8 mouse cellular contexts compared by ENCODE assay signal in genomic region chr4:42949676-42950051, GRCm38 (mm10). TPM values are rescaled to one million over a fixed set of nuclear protein-coding genes. Genes with fewer than 3 reads are reported as not detected.
DNase-seq lines count a peak whose midpoint lies in the region; ATAC-seq and TF ChIP-seq lines count a peak whose summit lies in the region.

Dnajb5 (plus strand) TSS chr4:42949814.

- H3K27ac ChIP-seq in heart, embryonic 12.5 days (ENCODE audit: poor library complexity, severe bottlenecking) = peak within 1 kb of the TSS; percentile 98
- H3K27ac ChIP-seq in kidney, postnatal 0 days = peak within 1 kb of the TSS; percentile 90
- peak within 1 kb of the TSS; percentile 59; the same call in 1 of the 2 replicates for H3K27ac ChIP-seq in liver, embryonic 11.5 days (ENCODE audit: low read depth, low read length)
- peak within 1 kb of the TSS; percentile 85 for H3K27ac ChIP-seq in stomach, embryonic 14.5 days (ENCODE audit: low read length)

- under 1% methylated on average over 38 of the region's 39 CpGs for WGBS in heart, embryonic 12.5 days
- WGBS in kidney, postnatal 0 days = under 1% methylated on average over 39 of the region's 39 CpGs
- under 1% methylated on average over 39 of the region's 39 CpGs for WGBS in liver, embryonic 11.5 days
- under 1% methylated on average over 39 of the region's 39 CpGs for WGBS in stomach, embryonic 14.5 days

- peak within 1 kb of the TSS; percentile 69 for H3K4me3 ChIP-seq in heart, embryonic 12.5 days
- peak within 1 kb of the TSS; percentile 70 for H3K4me3 ChIP-seq in kidney, postnatal 0 days (replicated peaks; ENCODE audit: low read depth, low read length)
- peak within 1 kb of the TSS; percentile 72 for H3K4me3 ChIP-seq in liver, embryonic 11.5 days (ENCODE audit: low read depth, low read length)
- peak within 1 kb of the TSS; percentile 82 for H3K4me3 ChIP-seq in stomach, embryonic 14.5 days (ENCODE audit: low read depth, low read length)

- peak within 1 kb of the TSS; percentile 82 for H3K4me2 ChIP-seq in heart, embryonic 12.5 days
- peak within 1 kb of the TSS; percentile 88 for H3K4me2 ChIP-seq in kidney, postnatal 0 days (ENCODE audit: low read length)
- H3K4me2 ChIP-seq in liver, embryonic 11.5 days = peak within 1 kb of the TSS; percentile 95
- peak within 1 kb of the TSS; percentile 74 for H3K4me2 ChIP-seq in stomach, embryonic 14.5 days (replicated peaks; ENCODE audit: low read depth, low read length)

- H3K9ac ChIP-seq in heart, embryonic 12.5 days = peak within 1 kb of the TSS; percentile 92
- H3K9ac ChIP-seq in kidney, postnatal 0 days (ENCODE audit: low read depth, low read length) = peak within 1 kb of the TSS; percentile 72
- H3K9ac ChIP-seq in liver, embryonic 11.5 days (ENCODE audit: low read depth, low read length) = peak within 1 kb of the TSS; percentile 71
- H3K9ac ChIP-seq in stomach, embryonic 14.5 days (replicated peaks; ENCODE audit: low read depth, low read length) = peak within 1 kb of the TSS; percentile 70

- H3K36me3 ChIP-seq in heart, embryonic 12.5 days = peaks cover 3% of the 10 kb centered on the region; the same call in 1 of the 2 replicates
- no peaks in the 10 kb centered on the region for H3K36me3 ChIP-seq in kidney, postnatal 0 days (ENCODE audit: insufficient read depth, low read length)
- no peaks in the 10 kb centered on the region for H3K36me3 ChIP-seq in liver, embryonic 11.5 days (ENCODE audit: control insufficient read depth, insufficient read depth, low read length)
- H3K36me3 ChIP-seq in stomach, embryonic 14.5 days (ENCODE audit: control insufficient read depth, insufficient read depth, low read length) = 0 out of 2 replicates have a peak, but pooled peaks cover 1% of the 10 kb centered on the region

- H3K4me1 ChIP-seq in heart, embryonic 12.5 days (replicated peaks) = peaks cover 52% of the 10 kb centered on the region
- H3K4me1 ChIP-seq in kidney, postnatal 0 days (replicated peaks; ENCODE audit: insufficient read depth, low read length) = peaks cover 14% of the 10 kb centered on the region
- H3K4me1 ChIP-seq in liver, embryonic 11.5 days (replicated peaks; ENCODE audit: control insufficient read depth, insufficient read depth, low read length) = peaks cover 7% of the 10 kb centered on the region
- H3K4me1 ChIP-seq in stomach, embryonic 14.5 days (ENCODE audit: control insufficient read depth, insufficient read depth, low read length) = peaks cover 16% of the 10 kb centered on the region; the same call in 1 of the 2 replicates

- H3K27me3 ChIP-seq in heart, embryonic 12.5 days (replicated peaks) = peaks cover 20% of the 10 kb centered on the region
- no peaks in the 10 kb centered on the region; the same call in 1 of the 2 replicates for H3K27me3 ChIP-seq in kidney, postnatal 0 days (ENCODE audit: insufficient read depth, low read length)
- H3K27me3 ChIP-seq in liver, embryonic 11.5 days (replicated peaks; ENCODE audit: control insufficient read depth, insufficient read depth, low read length) = peaks cover 42% of the 10 kb centered on the region
- H3K27me3 ChIP-seq in stomach, embryonic 14.5 days (ENCODE audit: control insufficient read depth, insufficient read depth, low read length) = 0 out of 2 replicates have a peak, but pooled peaks cover 4% of the 10 kb centered on the region

- peak; percentile 96 for DNase-seq in CD4-positive helper T cell, adult 2 months (ENCODE audit: low read depth, low spot score)
- DNase-seq in brain, embryonic 18.5 days (ENCODE audit: low read depth, low spot score) = peak; percentile 98
- peak; percentile 98 for DNase-seq in kidney, postnatal 0 days (ENCODE audit: low spot score)
- DNase-seq in liver, embryonic 11.5 days (ENCODE audit: low spot score) = peak; percentile 86
- DNase-seq in naive thymus-derived CD4-positive, alpha-beta T cell, adult 2 months (ENCODE audit: low read depth) = peak; percentile 98

- TF ChIP-seq CTCF in kidney, postnatal 0 days (IDR thresholded peaks at IDR 0.05; ENCODE audit: low read depth) = 0 out of 2 replicates have a peak, but pooled peaks have one; percentile 5

- peak; percentile 72 for ATAC-seq in erythroid progenitor cell, adult 5-6 weeks (replicated peaks; ENCODE audit: low FRiP score, poor library complexity, severe bottlenecking)
- peak; percentile 95 for ATAC-seq in heart, embryonic 12.5 days (ENCODE audit: insufficient number of reproducible peaks, low FRiP score)
- peak; percentile 97 for ATAC-seq in kidney, postnatal 0 days (replicated peaks; ENCODE audit: low FRiP score, low read depth)
- peak; percentile 90 for ATAC-seq in liver, embryonic 11.5 days (replicated peaks; ENCODE audit: low FRiP score)
- peak; percentile 95 for ATAC-seq in stomach, embryonic 14.5 days (ENCODE audit: insufficient number of reproducible peaks, insufficient read depth, low FRiP score, low read depth)

- no peaks in the 10 kb centered on the region for H3K9me3 ChIP-seq in heart, embryonic 12.5 days (replicated peaks)
- H3K9me3 ChIP-seq in kidney, postnatal 0 days (replicated peaks; ENCODE audit: low read length) = no peaks in the 10 kb centered on the region
- no peaks in the 10 kb centered on the region for H3K9me3 ChIP-seq in liver, embryonic 11.5 days (ENCODE audit: control insufficient read depth, low read length)
- no peaks in the 10 kb centered on the region for H3K9me3 ChIP-seq in stomach, embryonic 14.5 days (ENCODE audit: control insufficient read depth, low read depth, low read length)

RNA-seq across cellular contexts. Expression of gene Dnajb5, which starts in this region (rescaled TPM):
- 2.1 TPM in 1 of 2 replicates, not detected in the other for total RNA-seq in erythroid progenitor cell, adult 5-6 weeks (2015; ENCODE audit: low replicate concordance)
- 0.51 and 2.0 TPM in 2 replicates for total RNA-seq in erythroid progenitor cell, adult 5-6 weeks (2017; ENCODE audit: low replicate concordance)
- polyA plus RNA-seq in heart, embryonic 12.5 days (2016; fragmentation: Nextera tagmentation; extraction: Ambion mirVana) = 15.6 and 17.7 TPM in 2 replicates
- 4.6 and 5.3 TPM in 2 replicates for polyA plus RNA-seq in kidney, postnatal 0 days (2015; fragmentation: Nextera tagmentation; extraction: Ambion mirVana)
- 2.0 and 3.0 TPM in 2 replicates for polyA plus RNA-seq in liver, embryonic 11.5 days (2014; fragmentation: Nextera tagmentation; extraction: Ambion mirVana)
- 10.0 and 11.0 TPM in 2 replicates for polyA plus RNA-seq in stomach, embryonic 14.5 days (2014; fragmentation: Nextera tagmentation; extraction: Ambion mirVana)

Comparison
In these comparisons a context has a peak if more than half of its experiments do, and no peak if none do; other contexts are left out.
1. Peak in every context shown above with its lines: DNase-seq, ATAC-seq, H3K4me3 ChIP-seq and H3K27ac ChIP-seq.